Comparison of ENCODE assay signal across 8 mouse cellular contexts in the genomic region with DNA sequence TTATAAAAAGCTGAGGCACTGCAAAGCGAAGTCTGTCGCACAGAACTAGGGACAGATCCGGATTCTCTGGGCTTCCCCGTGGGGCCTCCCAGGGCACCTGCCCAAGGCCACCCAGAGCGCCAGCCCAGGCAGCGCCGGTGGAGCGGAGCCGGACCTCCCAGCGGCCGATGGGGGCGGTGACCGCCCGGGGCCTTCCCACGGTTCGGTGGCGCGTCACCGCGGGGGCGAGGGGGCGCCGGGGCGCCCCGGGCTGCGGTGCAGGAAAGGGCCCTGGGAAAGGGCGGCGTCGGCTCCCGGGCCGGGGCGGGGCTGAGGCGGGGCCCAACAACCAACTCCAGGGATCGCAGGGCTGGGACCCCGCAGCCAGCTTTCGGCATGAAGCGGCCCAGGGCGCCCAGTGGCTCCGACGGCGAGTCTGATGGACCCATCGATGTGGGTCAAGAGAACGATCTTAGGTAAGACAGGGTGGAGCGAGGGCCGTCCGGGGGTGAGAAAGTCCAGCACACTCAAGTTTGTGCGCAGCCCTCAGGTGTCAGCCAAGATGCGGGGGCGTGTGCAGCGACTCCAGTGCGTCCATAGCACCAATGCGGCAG. TPM values are rescaled to one million over a fixed set of nuclear protein-coding genes. Genes with fewer than 3 reads are reported as not detected.
DNase-seq lines count a peak whose midpoint lies in the region; ATAC-seq lines count a peak whose summit lies in the region.

A gene (plus strand): TSS at position 65 of the 593 bp plus-strand sequence.

- H3K9ac ChIP-seq in forebrain, embryonic 15.5 days (replicated peaks) = peak within 1 kb of the TSS; percentile 30
- H3K9ac ChIP-seq in limb, embryonic 11.5 days (ENCODE audit: low read length) = peak within 1 kb of the TSS; percentile 30; the same call in 1 of the 2 replicates
- H3K9ac ChIP-seq in midbrain, embryonic 12.5 days (replicated peaks) = peak within 1 kb of the TSS; percentile 50

- 1% methylated on average over 48 of the region's 52 CpGs for WGBS in forebrain, embryonic 15.5 days
- 2% methylated on average over 46 of the region's 52 CpGs for WGBS in limb, embryonic 11.5 days
- WGBS in midbrain, embryonic 12.5 days = 3% methylated on average over 48 of the region's 52 CpGs

- H3K9me3 ChIP-seq in erythroblast, embryonic 14.5 days (ENCODE audit: control insufficient read depth, low read length) = no peaks in the 10 kb centered on the region
- H3K9me3 ChIP-seq in forebrain, embryonic 15.5 days = no peaks in the 10 kb centered on the region
- no peaks in the 10 kb centered on the region for H3K9me3 ChIP-seq in limb, embryonic 11.5 days (ENCODE audit: control insufficient read depth, low read length)
- no peaks in the 10 kb centered on the region; the same call in 1 of the 2 replicates for H3K9me3 ChIP-seq in midbrain, embryonic 12.5 days

- intact Hi-C loops in left cerebral cortex, postnatal 36 days (cut with DNase I) = no loop called here

- H3K27ac ChIP-seq in forebrain, embryonic 15.5 days (replicated peaks) = no peak within 1 kb of the TSS
- no peak within 1 kb of the TSS for H3K27ac ChIP-seq in limb, embryonic 11.5 days (replicated peaks; ENCODE audit: low read depth, low read length)
- H3K27ac ChIP-seq in midbrain, embryonic 12.5 days (replicated peaks) = no peak within 1 kb of the TSS

- H3K4me1 ChIP-seq in erythroblast, embryonic 14.5 days (ENCODE audit: control insufficient read depth) = peaks cover 2% of the 10 kb centered on the region; the same call in 1 of the 2 replicates
- H3K4me1 ChIP-seq in forebrain, embryonic 15.5 days = peaks cover 8% of the 10 kb centered on the region
- peaks cover 20% of the 10 kb centered on the region for H3K4me1 ChIP-seq in limb, embryonic 11.5 days (ENCODE audit: control insufficient read depth, insufficient read depth, low read length)
- peaks cover 15% of the 10 kb centered on the region for H3K4me1 ChIP-seq in midbrain, embryonic 12.5 days

- no peaks in the 10 kb centered on the region for H3K36me3 ChIP-seq in erythroblast, embryonic 14.5 days (ENCODE audit: control insufficient read depth)
- H3K36me3 ChIP-seq in forebrain, embryonic 15.5 days = no peaks in the 10 kb centered on the region
- no peaks in the 10 kb centered on the region for H3K36me3 ChIP-seq in limb, embryonic 11.5 days (ENCODE audit: control insufficient read depth, insufficient read depth, low read length)
- no peaks in the 10 kb centered on the region for H3K36me3 ChIP-seq in midbrain, embryonic 12.5 days

- H3K4me2 ChIP-seq in forebrain, embryonic 15.5 days (replicated peaks) = peak within 1 kb of the TSS; percentile 59
- H3K4me2 ChIP-seq in limb, embryonic 11.5 days (ENCODE audit: low read depth, severe bottlenecking) = peak within 1 kb of the TSS; percentile 86
- H3K4me2 ChIP-seq in midbrain, embryonic 12.5 days (replicated peaks) = peak within 1 kb of the TSS; percentile 84

- DNase-seq in limb, embryonic 11.5 days (ENCODE audit: low spot score) = peak; percentile 46
- DNase-seq in thymus, postnatal 0 days (ENCODE audit: low spot score) = peak; percentile 43
- DNase-seq in left cerebral cortex, postnatal 36 days (ENCODE audit: low spot score in 2 of 2) = no peak

- peaks cover 70% of the 10 kb centered on the region for H3K27me3 ChIP-seq in erythroblast, embryonic 14.5 days (ENCODE audit: control insufficient read depth)
- H3K27me3 ChIP-seq in forebrain, embryonic 15.5 days = peaks cover 29% of the 10 kb centered on the region; the same call in 1 of the 2 replicates
- H3K27me3 ChIP-seq in limb, embryonic 11.5 days (ENCODE audit: control insufficient read depth, insufficient read depth, low read length) = peaks cover 24% of the 10 kb centered on the region
- peaks cover 74% of the 10 kb centered on the region for H3K27me3 ChIP-seq in midbrain, embryonic 12.5 days

- no peak for ATAC-seq in erythroblast, adult 5-6 weeks (replicated peaks; ENCODE audit: low FRiP score, poor library complexity, severe bottlenecking)
- ATAC-seq in forebrain, embryonic 15.5 days (replicated peaks) = peak; percentile 38; the same call in 1 of the 2 replicates
- ATAC-seq in hematopoietic stem cell, adult 5-6 weeks (replicated peaks in 1 of 2; ENCODE audit: insufficient read depth in 1 of 2, low FRiP score in 2 of 2, low TSS enrichment in 1 of 2, low read depth in 1 of 2, poor library complexity in 2 of 2, severe bottlenecking in 2 of 2) = peak; percentile 46 to 51; a peak in 2 of 4 replicates
- ATAC-seq in limb, embryonic 11.5 days (ENCODE audit: insufficient number of reproducible peaks, low FRiP score, low TSS enrichment, low read depth) = no peak
- peak; percentile 58 for ATAC-seq in midbrain, embryonic 12.5 days (ENCODE audit: low FRiP score, low read depth)

- peak within 1 kb of the TSS; percentile 2 for H3K4me3 ChIP-seq in erythroblast, embryonic 14.5 days (replicated peaks)
- peak within 1 kb of the TSS; percentile 36 for H3K4me3 ChIP-seq in forebrain, embryonic 15.5 days
- peak within 1 kb of the TSS; percentile 37 for H3K4me3 ChIP-seq in limb, embryonic 11.5 days (ENCODE audit: low read depth, low read length)
- H3K4me3 ChIP-seq in midbrain, embryonic 12.5 days = peak within 1 kb of the TSS; percentile 48

RNA-seq across cellular contexts. Expression of the gene that starts here (rescaled TPM):
- not detected in 2 replicates for polyA plus RNA-seq in erythroblast, embryonic 14.5 days (2012)
- total RNA-seq in erythroblast, adult 5-6 weeks (2015; ENCODE audit: low replicate concordance) = 0.21 TPM in 1 of 2 replicates, not detected in the other
- total RNA-seq in erythroblast, adult 5-6 weeks (2017; ENCODE audit: low replicate concordance) = not detected in 2 replicates
- 4.3 TPM in 2 replicates for polyA plus RNA-seq in forebrain, embryonic 15.5 days (2015; fragmentation: Nextera tagmentation; extraction: Ambion mirVana)
- total RNA-seq in hematopoietic stem cell, adult 5-6 weeks (2017) = not detected in 2 replicates
- 2.4 and 2.7 TPM in 2 replicates for polyA plus RNA-seq in limb, embryonic 11.5 days (2014; fragmentation: Nextera tagmentation; extraction: Ambion mirVana)
- 7.4 and 8.0 TPM in 2 replicates for polyA plus RNA-seq in midbrain, embryonic 12.5 days (2016; fragmentation: Nextera tagmentation; extraction: Ambion mirVana)
- 2.3 and 3.7 TPM in 2 replicates for polyA plus RNA-seq in thymus, postnatal 0 days (2015; fragmentation: Nextera tagmentation; extraction: Ambion mirVana)
- 1 to 10 TPM; 4.4 TPM for total RNA-seq in left cerebral cortex, postnatal 36 days (2021)

Comparison
In these comparisons a context has a peak if more than half of its experiments do, and no peak if none do; other contexts are left out.
1. Peak in ATAC-seq in hematopoietic stem cell, adult 5-6 weeks; RNA of the gene not detected or under 1 TPM.
2. ATAC-seq: peak in forebrain, embryonic 15.5 days (single experiment) and midbrain, embryonic 12.5 days (single experiment); none in erythroblast, adult 5-6 weeks (single experiment) and limb, embryonic 11.5 days (single experiment).
3. DNase-seq: peak in limb, embryonic 11.5 days (single experiment) and thymus, postnatal 0 days (single experiment); none in left cerebral cortex, postnatal 36 days (0 of 2).
4. Peak in every context shown above with its lines, with median percentiles within 50 percentile points of each other: H3K4me3 ChIP-seq, H3K4me2 ChIP-seq and H3K9ac ChIP-seq.